Mouse (Mus musculus): ENCODE data around the gene Ugdh.

DNA sequence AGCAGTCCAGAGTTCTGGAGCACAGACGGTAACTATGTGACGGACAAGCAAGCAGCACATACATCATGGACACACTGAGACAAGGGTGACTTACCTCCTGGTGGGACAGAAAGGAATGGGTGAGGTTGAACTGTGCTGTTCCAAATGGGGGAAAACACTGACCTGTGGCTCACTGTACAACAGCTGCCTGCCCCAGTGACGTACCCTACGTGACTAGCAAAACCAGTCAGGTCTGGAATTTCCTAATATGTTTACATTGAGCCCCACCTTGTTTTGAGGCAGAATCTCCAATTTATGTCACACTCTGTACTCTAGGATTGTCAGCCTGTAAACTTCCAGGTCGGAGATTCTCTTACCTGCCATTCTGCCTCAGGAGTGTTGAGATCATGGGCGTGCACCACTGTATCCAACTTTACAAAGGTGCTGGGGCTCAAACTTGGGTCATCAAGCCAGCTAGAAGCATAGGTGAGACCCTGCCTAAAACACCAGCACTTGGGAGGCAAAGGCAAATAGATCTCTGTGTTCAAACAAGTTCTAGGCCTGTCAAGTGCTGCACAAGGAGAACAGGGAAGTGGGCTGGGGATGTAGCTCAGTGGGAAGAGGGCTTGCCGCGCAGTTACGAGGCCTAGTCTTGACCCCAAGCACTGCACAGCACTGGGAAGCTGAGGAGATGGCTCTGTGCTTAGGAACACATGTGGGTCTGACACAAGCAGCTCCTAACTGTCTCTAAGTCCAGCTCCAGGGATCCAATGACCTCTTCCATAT lies 44.1 kb upstream of the Ugdh start:
- no peak for TF ChIP-seq CTCF (conservative IDR thresholded peaks at IDR 0.05; ENCODE audit: low read length)
- TF ChIP-seq NANOG (IDR thresholded peaks at IDR 0.05; ENCODE audit: borderline replicate concordance, low read length), result no peak
